Mouse (Mus musculus): ENCODE data around the gene Clybl.

- TF ChIP-seq CTCF (IDR thresholded peaks at IDR 0.05; ENCODE audit: borderline replicate concordance, extremely low read depth, insufficient read depth, insufficient read length) (no peak), POLR2A (IDR thresholded peaks at IDR 0.05; ENCODE audit: borderline replicate concordance, extremely low read depth, insufficient read depth, insufficient read length, poor library complexity, severe bottlenecking) (no peak)
Observed at GRCm38 (mm10) chr14:122413542-122413928, 232.0 kb downstream of the Clybl start.

Measured in brain, embryonic 14.5 days (tissue).